Mouse (Mus musculus) embryo, embryonic 11.5 days (tissue): ENCODE results near the gene Fundc1.
"Not testable (repeated sequence)": the region's sequence is repeated elsewhere in the genome, so short reads cannot be mapped to it uniquely, and the experiment has no call there.

Source experiments
- DNase-seq: peaks from one replicate; pipeline ENCODE4 v3.0.0-alpha.2; 2012; ENCODE audit warnings: low read depth, low spot score

Fundc1 gene

DNA sequence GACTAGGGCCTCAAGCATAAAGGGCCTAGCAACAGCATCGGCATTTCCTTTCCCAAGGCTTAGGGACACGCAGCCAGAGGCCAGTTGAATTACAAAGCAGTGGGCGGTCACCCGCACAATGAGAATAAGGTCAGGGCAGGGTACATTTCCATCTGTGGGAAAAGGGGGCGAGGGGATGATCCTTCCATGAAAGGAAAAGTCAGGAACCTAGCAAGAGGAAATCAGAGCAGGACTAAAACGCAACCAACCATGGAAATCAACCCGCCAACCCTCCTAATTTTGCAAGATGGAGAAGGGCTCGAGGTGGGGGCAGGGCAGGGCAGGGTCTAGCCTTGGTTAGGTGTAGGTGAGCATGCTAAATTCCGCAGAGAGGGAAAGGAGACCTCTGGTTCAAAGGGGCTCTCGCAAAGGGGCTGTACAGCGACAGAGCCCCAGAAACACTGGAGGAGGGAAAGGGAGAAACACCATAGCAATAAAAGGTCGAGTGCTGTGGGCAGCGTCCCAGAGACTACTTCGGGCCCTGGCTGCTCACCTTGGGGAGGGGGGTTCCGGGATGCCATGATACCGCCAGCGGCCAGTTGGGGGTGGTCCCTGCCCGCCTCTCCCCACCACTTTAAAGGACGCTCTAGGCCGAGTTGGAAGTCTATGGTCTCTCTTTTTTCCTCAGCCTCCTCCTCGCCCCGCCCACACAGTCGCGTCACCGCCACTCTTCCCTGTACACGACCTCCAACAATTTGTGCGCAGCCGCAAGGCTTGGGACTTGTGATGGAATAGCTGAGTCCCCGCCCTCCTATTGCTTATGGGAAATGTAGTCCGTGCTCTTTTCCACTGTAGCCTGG, at the start of gene Fundc1:
Gene Fundc1 (minus strand): TSS at position 705 of the 839 bp plus-strand sequence.
- DNase-seq: peak; percentile 83

DNA sequence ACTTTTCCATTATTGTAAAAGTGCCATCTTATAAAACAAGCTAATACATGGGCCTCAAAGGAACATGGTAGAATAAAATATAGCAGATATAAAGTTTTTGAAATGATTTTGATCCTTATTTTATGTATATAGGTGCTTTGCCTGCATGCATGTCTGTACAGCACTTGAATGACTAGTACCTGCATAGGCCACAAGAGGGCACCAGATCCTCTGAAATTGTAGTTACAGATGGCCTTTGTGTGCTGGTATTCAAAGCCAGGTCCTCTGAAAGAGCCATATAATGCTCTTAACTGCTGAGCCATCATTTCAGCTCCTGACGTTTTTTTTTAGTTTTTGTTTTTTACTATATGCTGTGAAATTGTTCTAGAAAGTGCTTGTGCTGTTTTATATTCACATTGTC, 39.1 kb upstream of the Fundc1 start:
- no peak for DNase-seq

DNA sequence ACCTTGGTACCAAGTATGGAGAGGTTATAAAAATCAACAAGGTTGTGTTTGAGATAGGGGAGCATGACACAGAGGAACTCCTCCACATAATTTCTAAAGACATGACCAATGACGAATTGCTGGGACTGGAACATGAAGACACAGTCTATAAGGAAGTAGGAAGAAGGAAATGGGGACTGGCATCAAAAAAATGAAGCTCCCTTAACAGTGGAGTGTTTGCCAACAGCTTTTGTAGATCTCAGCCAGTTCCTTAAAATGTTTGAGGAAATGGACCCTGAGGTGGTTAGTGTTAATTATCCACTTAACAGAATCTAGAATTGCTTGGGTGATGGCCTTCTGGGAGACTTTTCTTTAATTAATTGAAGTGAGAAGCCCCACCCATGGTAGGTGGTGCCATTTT, 36.6 kb upstream of the Fundc1 start:
- no peak for DNase-seq

DNA sequence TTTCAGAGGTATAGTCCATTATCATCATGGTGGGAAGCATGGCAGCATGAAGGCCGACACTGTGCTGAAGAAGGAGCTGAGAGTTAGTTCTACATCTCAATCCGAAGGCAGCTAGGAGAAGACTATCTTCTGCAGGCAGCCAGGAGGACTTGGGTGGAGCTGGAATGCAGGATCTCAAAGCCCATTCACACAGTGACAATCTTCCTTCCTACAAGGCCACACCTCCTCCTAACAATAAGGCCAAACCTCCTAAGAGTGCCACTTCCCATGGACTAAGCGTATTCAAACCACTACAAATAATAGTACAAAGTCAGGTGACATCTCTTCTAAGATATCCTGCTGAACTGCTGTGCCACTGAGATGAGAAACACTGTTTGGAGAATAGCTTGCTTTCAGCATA, 35.5 kb upstream of the Fundc1 start:
- DNase-seq: no peak

DNA sequence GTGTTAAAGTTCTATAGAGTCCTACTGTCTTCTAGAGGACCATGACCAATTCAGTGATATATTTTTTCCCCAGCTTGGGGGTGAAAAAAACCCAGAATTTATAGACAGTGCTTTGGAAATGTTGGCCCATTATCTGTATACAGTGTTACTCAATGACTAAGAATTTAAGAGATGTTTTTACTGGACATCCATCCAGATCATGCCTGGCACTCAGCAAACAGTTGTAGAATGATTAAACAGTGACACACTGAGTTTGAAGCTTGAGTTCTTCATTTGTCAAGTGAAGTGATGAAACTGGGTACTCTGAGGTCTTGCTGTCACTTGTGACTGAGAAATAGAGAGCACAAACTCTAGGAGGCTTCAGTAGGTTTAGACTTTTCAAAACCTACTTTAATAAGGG, 21.2 kb upstream of the Fundc1 start:
- DNase-seq: no peak

DNA sequence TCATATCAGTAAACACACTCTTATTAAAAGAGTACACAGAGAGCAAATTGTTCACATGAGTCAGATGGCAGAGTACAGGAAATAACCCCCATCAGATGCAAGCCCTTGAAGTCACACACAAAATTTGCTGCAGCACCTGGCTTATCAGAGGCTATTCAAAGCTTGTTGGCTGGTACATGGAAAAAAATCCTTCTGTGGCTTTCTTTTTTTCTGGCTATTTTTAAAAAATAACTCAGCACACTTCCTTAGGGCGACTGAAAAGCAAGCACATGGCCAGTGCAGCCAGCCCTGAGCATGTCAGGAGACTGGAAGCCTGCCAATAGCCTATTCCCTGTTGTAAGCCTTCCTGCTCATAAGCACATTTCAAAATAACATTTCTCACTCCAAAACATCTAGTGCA, 18.6 kb upstream of the Fundc1 start:
- no peak for DNase-seq

DNA sequence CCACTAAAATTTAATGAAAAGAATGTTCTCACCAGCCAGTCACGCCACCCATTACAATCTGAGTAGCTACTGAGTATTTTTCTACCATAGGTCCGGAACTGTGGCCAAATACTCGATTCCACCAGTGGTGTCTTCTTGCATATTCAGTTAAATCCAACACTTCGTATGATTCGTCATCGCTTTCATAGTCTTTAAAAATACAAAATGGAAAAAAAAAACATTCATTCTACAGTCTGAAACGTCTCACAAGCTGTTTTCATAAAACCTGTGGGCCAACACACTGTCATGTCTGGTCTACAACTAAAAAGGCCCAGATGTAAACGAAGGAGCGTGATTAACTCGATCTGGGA, 879 bp downstream of the Fundc1 start:
- DNase-seq: no peak

DNA sequence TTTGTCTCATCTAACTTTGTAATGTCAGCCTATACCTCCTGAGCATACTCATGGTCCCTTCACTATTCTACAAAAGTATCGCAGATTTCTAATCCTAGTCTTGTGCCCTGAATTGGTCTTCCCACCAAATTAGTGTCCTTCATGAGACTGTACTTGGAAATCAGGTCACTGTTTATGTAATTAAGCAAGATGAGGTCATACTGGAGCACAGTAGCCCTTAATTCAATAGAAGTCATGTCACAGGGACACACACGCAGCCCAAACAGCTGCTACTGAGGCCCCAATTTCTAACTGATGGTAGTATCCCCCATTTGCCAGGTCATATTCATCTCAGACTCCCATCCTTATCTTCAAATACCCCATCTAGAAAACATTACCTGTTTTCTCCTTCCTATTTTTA, 3.5 kb downstream of the Fundc1 start:
- no peak for DNase-seq

DNA sequence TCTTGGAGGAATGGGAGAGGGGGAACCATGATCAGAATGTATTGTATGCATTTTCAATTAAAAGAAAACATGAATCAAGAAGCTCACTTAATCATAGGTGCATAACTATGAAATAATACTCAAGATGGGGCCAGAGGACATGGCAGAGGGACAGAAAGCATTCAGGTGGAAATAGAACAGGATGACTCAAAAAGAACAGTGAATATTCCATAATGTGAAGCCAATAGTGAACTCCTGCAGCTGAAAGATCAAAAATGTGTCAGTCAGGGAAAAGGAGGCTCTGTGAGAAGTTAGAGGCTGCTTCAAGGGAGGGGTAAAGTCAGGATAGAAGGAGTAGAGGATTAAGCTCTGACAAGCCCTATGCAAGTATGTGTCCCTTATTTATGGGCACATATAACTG, 6.4 kb downstream of the Fundc1 start:
- DNase-seq: no peak

DNA sequence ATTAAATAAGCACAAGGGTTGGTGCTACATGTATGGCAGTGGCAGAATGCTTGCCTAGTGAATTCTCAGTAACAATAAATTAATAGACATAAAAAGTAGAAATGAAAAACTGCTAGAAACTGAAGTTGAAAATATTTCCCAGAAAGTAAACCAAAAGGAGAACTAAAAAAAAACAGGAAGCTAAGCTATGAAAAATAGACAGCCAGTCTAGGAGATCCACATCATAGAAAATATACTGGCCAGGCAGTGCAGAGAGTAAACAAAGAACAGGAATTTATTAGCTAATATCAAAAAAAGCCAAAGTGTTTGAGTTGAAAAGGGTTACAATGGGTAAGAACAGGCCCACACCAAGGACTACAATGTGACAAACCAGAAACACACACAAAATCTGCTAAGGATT, 7.4 kb downstream of the Fundc1 start:
- no peak for DNase-seq

DNA sequence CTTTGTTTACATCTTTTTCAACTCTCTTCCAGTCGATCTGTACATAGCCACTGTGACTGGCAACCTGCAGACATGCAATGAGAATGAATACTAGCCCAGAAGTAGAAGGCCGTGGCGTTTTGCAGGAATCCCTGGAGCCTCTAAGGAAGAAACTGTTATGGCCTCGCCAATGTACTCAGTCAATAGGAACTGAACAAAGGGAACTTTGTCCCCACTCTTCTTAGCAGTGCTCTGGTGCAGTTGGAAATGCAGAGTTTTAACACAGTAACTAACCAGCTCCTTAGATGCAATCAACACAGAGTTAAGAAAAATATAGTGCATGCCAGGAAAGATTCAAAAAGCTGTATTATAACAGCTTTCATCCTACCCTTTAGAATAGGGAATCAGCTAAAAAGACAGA, 13.4 kb downstream of the Fundc1 start:
- DNase-seq: no peak

DNA sequence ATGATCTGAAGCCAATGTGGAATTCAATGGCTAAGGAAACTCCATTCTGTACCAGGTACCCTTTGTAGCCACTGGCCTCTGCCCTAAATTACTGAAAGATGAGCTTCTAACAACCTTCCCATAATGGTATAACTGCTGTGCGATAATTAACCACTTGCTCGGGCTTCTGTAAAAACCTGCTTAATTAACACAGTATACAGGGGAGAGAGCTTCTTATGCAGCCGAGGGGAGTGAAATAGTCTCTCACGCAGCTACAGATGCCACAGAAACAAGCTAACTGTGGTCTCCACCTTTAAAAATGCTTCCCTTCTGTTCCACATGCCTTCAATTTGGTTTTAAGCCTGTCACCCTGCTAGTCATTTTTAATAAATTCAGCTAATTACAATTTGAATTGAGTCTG, 17.6 kb downstream of the Fundc1 start:
- DNase-seq: no peak

DNA sequence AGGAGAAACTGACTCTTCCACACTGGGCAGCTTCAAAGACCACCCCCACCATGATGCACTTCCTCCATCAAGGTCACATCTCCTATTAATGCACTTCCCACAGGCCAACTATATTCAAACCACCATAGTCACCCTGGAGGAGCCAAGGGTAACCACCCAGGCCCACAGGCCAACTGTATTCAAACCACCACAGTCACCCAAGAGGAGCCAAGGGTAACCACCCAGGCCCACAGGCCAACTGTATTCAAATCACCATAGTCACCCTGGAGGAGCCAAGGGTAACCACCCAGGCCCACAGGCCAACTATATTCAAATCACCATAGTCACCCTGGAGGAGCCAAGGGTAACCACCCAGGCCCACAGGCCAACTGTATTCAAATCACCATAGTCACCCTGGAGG, 20.5 kb downstream of the Fundc1 start:
- not testable (repeated sequence) for DNase-seq

DNA sequence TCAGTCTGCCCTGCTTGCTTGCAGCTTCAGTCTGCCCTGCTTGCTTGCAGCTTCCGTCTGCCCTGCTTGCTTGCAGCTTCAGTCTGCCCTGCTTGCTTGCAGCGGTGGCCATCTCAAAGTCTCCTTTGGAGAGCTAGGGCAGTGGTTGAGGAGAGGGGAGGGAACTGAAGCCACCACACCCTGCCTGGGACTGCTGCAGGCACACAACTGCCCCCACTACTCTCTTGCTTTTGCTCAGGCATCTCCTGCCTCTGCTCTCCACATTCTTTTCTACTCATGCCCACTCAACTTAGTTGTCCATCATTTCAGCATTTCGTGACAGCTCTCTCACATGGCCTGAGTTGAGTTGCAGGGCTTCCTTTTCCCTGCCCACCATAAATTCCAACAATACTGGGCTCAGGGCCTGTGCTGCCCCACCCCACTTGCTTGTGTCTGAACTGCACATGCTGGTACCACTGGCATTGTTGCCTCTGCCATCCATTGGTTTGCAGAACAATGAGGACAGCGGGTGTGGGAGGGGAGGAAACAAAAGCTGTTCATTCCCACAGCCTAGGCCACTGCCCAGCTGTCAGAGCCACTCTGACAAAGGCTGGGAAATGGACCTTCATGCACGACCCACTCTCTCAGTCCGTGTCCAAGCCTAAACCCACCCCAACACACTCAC, 24.9 kb downstream of the Fundc1 start:
- no peak for DNase-seq

DNA sequence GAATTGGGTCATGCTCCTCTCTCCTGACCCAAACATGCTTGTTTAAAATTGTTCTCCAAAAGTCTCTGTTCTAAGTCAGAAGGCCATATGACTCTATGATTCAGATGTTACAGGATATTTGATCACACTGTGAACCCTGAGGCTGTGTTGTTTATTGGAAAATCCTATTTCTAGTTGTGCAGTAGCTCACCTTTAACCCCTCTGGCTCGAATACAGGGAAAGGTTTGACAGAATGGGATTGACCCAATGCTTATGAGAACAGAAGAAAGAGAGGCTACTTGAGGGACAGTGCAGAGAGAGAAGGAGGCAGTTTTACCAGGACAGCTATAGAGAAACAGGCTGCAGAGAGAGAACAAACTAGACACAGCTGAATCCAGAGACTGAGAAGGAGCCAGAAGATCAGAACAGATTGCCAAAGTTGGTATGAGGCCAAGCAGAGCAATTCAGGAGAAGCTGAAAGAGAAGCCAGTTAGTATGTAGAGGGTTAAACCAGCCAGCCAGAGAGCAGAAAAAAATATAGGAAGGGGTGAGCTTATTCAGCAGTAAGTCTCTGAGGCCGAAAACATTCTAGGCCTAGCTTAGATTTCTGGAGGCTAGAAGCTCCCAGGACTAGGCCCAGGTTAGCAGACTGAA, 27.1 kb downstream of the Fundc1 start:
- no peak for DNase-seq

DNA sequence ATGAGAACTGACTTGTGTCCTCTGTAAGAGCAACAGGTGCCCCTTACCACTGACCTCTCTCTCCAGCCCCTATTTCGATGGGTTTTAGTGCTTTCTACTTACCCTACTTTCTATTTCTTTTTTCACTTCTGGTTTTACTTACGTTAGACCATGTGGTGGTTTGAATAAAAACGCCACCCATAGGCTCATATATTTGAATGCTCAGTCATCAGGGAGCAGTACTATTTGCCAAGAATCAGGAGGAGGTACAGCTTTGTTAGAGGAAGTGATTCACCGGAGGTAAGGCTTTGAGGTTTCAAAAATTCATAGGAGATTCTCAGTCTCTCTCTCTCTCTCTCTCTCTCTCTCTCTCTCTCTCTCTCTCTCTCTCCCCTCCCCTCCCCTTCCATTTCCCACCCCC, 34.4 kb downstream of the Fundc1 start:
- no peak for DNase-seq

DNA sequence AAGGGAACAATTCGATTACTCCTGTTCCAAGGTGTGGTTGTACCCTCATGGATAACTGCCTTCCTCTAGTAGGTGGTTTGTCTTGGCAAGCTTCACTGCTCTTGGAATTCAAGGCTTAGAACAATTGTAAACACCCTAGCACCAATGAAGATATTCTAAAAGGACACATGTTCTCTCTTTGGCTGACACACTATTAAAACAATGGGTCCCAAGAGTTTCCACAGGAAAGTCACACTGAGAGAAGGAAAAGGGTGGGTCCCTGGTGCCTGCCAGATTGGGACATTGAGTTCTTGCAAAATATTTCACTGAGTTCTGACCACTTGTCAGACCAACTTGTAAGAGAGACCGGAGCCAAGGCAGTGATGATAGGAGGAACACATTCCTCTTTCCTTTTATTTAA, 45.1 kb downstream of the Fundc1 start:
- DNase-seq: no peak

DNA sequence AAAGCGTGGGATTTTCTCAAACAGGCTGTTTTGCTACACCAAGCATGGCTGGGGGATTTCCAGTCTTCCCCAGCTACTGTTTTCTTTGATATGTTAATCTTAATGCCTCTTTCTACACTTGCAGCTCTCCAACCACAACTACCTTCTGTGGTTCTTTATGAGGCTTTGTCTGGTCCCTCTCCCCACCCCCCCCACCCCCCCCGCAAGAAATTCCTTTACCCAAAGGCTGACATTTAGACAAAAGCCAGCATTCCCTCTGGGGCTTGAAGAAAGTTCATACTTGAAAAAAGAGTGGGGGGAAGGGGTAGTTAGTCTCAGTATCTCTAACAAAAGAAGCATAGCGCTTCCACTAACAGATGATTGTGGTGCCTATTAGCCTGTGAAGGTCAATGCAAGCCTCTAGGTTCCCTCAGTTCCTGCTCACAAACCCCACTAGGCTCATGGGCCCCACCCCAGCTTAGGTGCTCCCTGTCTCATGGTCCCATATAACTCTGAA, 50.9 kb downstream of the Fundc1 start:
- DNase-seq: no peak

DNA sequence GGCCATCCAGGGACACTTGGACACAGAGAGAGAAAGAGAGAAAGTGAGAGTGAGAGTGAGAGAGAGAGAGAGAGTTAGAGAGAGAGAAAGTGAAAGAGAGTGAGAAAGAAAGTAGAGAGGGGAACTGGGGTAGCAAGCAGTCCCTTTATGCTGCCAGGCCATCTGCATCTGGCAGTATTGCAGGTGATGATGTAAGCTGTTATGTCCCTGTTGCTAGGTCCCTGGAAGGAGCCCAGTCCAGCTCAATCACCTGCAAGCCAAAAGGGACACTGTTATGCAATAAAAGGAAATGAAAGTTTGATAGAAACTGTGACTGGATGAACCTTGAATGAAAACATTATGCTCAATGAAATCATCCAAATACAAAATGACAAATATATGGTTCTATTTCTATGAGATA, 52.0 kb downstream of the Fundc1 start:
- DNase-seq: no peak

DNA sequence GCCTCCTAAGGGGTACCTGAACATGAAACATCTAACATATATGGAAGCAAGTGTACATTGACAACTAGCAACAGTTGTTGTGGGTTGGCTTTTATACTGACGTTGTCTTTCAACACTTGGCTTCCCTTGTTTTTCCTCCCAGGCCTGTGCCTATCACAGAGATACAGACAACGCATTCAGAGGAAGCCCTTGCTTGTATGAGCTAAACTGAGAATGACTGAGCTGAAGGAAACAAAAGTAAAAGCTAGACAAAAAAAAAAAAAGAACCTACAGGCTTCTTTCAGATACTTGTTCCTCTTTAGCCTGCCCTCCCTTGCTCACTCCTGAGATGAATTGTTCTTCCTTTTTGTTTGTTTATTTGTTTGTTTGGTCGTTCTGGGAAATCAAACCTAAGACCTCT, 58.1 kb downstream of the Fundc1 start:
- DNase-seq: no peak

DNA sequence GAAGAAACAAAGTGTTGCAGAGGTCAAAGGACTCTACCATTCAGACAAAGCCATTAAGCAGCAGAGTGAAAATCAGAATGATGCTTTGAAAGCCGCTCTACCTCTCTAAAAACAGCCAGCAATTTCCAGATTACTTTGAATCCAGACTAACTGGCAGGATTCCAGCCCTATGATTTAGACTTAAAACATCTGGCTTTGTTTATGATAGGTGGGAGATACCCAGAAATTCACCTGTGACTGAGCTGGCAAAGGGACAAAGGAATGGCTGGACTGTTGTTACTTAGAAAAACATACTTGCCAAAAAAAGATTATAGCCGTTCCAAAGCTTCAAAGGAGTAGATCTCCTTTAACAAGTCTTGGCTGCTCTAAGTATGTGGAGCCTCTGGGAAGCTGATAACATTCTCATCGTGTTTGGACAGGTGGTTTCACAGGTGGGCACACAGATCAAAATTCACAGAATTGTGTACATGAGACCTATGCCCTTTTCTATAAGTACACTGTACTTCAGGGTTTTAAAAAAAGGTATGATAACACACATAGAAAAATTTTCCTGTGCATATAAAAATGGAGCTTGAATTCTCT, 60.0 kb downstream of the Fundc1 start:
- DNase-seq: no peak
